Mouse (Mus musculus) urinary bladder, postnatal 36 days (tissue): ENCODE measurements at regions not wholly inside any gene's neighbourhood (a gene's known extent, or its start where the extent isn't known, plus 50 kb on each side); places are given as distances from the start of the nearest gene placed in this dataset.

Source experiments
- DNase-seq, 2 experiments: peaks; one replicate each; pipeline ENCODE4 v3.0.0; 2022; ENCODE audit warnings: low spot score in 2 of 2, mixed read lengths in 1 of 2

DNA sequence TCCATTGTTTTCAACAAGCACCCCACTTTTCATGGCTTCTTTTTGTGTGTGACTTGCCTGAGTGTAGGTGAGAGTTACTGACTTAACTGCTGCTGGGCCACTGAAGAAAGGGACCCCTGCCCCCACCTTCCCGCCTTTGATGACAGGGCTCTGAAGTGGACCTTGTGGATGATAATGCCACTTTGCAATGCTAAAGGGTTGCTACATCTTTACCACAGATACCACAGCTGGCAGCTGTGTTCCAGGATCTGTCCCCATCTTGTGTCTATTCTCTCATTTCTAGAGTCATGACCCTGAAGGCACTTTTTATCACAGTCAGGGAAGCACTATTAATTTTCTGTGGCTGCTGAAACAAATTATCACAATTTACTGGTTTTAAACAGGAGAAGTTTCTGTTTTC, 163.9 kb upstream of the Pik3r1 start:
- DNase-seq = no peak

DNA sequence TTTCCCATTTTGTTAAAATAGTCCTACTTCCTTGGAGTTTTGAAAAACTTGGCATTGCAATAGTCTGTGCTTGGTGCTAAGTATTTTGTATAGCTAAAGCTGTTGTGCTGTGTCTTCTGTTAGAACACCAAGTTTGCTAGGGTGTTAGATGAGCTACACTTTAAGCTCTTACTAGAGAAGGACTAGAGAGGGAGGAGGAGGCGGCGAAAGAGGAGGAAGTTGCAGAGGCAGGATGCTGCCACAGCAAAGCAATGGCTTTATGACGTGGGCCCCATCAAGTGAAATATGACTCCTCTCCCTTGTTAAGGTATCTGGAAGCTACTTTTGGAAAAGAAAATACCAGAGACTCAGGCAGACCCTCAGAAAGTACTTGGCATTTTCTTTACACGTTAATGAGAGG, 167.8 kb upstream of the Pik3r1 start:
- no peak for DNase-seq

DNA sequence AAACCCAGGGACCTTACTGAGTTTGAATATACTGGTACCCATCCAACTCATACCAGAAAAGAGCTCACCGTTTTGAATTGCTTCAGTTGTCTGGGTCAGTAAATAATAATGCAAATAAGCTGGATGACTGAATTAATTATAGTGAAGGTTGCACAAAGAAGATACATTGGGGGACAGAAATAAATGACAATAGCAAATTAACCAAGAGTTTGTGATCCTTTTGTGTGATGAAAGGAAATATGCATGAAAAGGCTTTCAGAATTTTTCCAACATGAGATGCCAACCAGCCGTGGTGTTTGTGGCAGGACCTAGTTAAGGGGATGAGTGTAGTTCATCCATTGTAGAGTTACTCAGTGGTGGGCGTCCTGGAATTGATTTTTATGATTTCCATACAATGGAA, 186.5 kb upstream of the Pik3r1 start:
- DNase-seq = no peak

DNA sequence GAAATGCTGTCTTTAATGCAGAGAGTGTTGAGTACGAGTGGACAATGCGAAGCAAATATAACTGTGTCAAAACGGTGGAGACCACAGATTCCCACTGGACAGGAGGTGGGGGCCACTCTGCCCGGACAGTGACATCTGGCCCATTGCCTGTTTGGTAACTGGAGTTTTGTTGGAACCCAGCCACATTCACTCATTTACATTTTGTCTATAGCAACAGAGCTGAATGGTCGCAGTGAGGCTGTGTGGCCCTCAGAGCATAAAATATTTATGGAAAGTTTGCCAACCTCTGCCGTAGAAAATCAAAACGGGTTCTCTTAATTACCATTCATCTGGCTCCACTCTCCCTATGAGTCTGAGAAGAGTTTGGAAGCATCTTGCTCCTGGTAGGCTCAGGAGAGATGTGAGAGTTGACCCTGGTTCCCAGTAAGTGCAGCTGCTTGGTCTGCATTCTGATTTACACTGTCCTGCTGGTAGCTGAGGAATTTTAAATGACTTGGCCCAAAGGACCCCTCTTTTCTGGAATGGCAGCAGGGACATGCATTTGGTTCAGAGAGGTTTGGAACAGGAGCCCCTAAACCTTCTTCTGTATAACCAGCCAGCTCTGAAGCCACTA, 187.9 kb upstream of the Pik3r1 start:
- DNase-seq = no peak

DNA sequence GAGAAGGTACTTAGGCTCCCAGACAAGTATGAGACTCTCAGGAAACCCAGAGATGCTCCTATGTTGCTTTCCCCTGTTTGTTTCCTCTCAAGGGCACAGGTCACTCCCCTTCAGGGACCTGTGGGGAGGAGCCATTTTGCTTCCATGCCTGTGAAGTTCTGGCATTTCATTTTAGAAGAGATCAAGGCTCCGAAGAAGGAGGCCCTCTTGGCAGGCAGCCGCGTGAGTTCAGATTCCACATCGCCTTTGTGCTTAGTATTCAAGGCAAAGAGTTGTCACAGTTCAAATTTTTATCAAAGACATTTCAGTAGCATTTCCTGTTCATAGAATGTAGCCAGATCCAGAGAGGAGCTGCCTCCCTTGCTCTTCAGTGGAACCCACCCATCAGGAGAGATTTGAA, 189.8 kb upstream of the Pik3r1 start:
- no peak for DNase-seq

DNA sequence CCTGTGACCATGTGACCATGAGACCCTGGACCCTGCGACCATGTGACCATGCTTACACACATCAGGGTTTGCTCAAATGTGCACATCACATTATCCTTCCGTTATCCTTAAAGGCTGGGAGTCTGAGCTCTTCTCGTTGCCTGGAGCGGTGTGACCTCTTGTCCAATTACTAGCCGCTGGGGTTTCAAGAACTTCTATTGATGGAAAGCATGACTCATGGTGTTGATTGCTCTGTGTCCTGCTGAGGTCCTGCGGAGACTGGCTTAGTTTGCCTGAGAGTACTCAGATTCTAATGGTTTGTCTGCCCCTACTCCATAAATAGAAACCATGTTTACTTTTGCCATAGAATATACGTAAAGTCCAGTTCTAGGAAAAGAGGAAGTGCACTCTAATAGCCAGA, 197.5 kb upstream of the Pik3r1 start:
- DNase-seq = no peak

DNA sequence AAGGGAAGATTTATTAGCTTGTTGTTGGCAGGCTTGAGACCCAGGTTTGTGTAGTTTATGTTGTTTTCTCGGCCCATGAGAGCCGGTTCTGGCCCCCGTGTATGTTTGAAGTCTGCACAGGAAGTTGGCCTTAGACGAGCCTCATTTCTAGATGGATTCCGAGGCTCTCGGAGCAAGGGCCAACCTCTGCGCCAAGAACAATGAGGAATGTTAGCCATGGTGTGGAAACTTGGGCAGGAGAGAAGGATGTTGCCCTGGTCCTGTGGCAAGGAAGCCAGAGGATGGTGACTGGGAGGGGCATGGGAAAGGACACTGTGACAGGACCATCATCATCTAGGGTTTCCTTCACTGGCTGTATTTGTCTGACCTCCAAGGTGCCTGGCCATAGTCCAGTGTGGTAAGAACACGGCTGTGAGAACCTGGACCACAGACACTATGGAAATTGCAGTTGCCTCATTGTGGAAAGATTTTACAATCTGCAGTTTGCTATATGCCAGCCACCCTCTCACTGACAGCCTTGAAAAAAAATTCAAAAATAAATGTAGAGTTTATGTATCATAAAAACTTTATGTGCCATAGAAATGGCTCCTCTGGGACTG, 198.9 kb upstream of the Pik3r1 start:
- no peak for DNase-seq

DNA sequence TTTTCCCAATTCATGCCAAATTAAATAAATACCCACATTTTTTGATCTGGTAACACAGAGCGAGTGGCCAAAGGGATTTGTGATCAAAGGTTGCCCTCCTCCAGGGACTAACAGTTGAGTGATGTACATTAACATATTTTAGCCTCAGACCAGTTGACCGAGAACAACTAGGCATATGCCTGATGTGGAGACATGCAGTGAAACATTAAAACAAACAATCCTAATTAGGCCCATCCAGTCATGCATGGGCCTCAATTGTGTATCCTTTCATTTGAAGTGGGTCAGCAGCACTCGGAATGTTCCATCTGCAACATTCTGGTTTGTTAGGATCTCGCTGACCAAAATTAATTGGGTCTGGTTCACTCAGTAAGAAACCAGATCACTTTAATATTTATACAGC, 199.4 kb upstream of the Pik3r1 start:
- DNase-seq = no peak

DNA sequence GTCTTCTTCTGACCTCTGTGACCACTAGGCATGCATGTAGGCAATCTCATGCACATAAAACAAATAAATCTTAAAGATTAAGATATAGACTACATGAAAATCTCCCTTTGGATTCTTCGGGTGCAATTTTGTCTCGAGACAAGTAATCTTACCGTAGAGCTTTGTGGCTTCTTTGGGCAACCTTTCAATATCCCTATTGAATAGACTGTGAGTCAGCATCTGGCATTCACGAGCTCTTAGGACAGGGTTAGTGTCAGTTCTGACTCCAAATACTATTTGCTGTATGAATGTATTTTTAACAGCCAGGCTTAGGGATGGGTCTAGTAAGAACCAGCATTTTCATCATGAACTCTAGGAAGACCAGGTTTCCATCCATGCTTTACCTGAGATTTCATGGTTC, 208.7 kb upstream of the Pik3r1 start:
- DNase-seq = no peak

DNA sequence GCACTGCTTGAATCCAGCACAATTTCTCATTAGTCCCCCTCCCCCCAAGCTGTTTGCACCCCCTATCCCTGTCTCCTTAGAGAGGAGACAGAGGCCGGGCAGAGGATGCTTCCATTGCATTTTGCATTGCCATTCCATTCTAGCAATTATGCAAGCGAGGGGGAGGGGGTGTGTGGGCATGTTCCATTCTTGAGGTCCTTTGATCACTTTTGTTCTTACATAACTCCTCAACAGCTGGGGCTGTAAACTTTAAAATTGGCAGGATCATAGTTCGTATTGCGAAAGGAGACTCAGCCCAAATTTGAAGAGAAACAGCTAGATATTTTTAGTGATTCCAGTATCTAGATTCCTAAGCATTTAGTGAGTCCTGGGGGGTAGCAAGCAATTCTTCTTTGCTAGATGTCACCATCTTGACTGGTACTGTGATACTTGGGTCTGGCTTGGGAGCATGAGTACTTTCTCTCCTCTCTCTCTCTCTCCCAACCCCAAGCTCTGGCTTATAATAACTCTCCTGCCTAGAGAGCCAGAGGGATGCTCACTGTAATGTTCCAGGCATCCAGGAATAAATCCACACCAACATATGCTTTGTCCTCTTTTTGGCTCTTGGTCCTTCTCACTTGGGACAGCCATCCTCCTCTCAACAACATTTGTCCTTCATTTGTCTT, 212.3 kb upstream of the Pik3r1 start:
- peak in 1 of 2 experiments; percentile 48 for DNase-seq

DNA sequence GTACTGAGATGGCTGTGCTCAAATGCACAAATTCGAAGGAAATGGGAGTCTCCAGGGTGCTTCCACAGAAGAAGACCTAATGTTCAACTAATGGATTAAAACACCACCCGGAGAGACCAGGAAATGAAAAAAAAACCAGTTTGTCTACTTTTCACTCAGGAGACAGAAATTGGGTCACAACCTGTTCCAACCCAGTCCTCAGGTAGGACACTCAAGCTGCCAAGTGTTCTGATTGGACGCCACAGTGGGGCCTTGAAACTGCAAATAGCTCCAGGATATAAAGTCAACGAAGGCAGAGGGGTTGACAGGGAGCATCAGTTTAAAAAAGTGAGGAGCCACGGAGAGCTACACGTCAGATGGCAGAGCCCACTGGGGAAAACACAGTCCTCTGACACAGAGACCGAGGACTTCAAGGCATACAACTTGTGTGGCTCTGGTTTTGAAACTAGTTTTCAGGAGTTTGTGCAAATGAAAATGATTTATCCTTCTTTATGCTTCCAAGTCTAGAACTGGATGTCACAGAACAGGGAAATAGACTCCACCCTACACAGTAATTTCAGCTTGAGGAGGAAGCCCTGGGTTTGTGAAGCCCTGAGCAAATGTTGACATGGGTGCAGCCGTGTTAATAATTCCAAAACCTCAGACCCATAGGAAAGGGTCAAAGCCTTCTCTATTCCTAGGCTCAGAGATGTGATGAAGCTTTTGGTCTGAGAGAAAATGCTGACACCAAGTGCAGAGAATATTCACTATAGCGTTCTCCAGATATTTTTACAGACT, 220.8 kb upstream of the Pik3r1 start:
- DNase-seq = no peak

DNA sequence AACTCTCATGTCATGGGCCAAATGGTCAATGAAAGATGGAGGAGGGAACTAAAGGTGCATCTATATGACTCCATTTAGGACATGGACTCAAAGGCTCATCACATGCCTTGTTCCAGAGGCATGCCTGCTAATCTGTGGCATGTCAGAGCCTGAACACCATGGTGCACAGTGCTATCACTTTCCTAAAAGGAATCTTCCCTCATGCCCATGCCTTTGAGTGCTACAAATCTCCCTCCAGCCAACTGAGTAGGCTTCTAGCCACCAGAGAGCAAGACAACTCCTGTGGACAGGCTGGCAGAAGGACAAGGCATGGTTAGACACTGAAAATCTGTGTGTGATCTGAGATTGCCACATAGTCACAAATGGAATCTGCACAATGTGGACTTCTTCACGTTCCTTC, 223.7 kb upstream of the Pik3r1 start:
- no peak for DNase-seq

DNA sequence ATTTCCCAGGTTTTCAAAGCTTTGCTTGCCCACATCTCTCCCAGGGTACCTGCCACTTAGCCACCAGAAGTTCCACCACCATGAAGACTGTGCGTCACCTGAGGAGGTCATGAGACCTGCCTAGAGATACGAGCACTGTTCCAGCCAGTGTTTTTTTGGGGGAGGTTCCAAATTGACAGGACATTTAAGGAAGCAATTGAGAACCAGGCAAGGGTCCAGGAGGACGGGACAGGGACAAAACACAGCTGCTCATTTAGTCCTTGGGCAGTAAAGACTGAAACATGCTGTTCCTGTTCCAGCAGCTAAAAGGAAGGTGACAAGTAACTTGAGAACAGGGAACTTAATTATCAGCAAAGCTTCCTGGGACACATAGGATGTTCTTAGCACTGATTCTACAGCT, 226.8 kb upstream of the Pik3r1 start:
- no peak for DNase-seq

DNA sequence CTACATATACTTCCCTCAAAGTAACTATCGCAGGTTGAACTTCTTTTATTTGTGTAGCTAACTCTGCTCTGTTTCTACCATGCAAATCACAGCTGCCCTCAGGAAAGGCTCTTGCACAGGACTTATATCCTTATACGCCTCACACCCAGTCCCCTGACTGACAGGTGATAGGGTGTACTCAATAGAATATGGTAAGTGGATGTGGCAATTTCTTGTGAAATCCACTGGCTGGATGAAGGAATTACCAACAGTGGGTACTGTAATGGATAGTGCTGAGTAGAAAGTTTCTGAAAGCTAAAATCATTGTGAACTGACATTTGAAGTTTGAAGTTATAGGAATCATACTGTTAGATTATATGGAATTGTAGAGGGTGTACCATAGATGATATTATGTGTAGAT, 227.5 kb upstream of the Pik3r1 start:
- DNase-seq = no peak

DNA sequence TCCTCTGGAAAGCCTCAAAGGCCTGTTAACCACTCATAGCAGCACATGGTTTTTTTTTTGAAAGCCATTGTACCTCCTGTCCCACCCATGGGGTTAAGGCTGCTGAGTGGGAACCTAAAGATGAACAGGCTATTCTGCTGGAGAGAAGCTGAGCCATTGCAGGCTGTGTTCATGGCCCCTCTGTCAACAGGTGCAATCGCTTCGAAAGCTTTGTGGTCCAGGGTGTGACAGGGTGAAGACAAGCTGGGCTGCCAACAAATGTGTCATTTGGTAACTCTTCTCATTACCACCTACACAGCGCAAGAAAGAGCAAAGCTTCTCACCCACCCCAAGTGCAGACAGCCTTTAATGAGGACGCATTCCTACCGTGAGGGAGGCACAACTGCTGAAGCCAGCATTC, 228.1 kb upstream of the Pik3r1 start:
- DNase-seq = no peak

DNA sequence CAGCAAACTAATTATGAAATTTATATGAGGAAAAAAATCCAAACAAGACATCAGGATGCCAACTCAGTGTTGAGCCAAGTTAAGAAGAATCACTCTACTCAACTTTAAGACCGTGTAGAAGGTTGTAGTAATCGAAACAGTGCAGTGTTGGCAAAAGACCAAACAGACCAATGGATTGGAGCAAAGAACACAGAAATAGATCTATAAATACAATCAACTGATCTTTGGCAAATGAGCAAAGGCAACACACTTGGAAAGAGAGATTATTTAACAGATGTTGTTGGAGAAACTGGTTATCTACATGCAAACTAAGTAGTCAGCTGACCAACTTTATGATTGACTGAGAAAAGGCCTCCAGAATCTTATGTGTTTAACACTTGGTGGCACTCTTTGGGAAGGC, 229.4 kb upstream of the Pik3r1 start:
- no peak for DNase-seq

DNA sequence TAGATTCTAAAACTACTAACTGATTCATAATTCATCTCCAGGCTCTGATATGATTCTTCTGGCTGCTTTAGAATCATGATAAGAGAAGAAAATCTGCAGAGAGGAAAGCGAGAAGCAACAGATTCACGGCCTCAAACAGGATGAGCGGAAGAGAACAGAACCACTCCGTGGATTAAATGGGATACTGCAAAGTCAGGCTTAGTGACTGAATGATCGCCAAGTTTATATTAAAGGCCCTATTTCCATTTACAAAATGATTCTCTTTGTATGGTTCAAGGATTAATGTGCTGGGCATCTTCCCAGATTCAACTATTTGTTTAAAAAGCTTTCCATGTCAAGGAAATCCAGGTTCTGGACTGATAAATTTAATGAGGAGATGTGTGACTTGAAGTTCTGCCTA, 238.5 kb upstream of the Pik3r1 start:
- no peak for DNase-seq

DNA sequence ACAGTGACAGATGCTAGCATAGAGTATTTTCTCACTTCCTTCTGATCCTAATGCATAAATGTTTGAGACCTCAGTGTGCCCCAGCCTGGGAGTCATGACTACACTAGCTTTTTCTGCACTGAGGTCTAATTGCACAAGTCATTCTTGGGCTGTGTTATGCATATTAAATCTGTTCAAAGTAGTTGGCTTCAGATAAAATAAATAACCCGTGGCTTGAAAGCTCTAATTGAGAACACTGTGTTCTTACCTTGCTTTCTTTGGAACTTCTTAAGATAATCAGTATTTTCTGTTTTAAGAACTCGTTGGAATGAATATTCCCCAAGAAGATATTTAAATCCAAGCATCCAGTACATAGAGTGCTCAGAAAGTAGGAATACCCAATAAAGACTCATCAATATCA, 243.9 kb upstream of the Pik3r1 start:
- no peak for DNase-seq

DNA sequence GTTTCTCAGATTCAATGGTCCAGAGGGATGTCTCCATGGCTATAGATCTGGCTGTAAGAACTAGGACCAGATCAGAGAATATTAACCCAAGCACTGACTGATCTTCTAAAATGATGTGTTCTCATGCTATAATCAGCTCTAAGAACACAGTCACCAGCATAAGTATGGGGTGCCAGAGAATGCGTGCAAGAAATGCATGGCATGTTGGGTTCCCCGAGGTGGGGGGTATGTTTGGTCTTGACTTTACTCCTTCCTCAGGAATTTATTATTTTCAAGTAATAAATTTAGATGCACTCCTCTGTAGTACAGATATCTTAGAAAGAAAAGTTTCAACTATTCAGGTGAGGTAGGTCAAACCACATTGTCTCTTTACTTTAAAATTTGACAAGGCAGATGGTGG, 246.5 kb upstream of the Pik3r1 start:
- DNase-seq = no peak

DNA sequence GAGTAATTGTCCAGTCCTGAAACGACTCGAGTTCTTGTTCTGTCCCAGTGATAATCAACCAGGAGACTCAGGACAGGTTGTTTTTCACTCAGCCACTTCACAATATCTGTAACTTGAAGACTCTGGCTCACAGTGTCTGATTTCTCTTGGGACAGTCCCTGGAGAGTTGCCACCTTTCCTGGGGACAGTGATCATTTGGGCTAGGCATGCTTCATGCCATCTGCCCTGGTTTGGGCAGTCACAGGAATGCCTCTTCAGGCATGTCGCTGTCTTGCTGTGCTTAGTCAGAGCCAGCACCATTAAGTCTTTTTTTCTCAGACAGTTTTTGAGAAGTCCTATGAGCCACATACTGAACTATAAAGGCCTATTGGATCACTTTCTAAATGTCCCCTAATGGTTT, 246.9 kb upstream of the Pik3r1 start:
- DNase-seq = no peak

DNA sequence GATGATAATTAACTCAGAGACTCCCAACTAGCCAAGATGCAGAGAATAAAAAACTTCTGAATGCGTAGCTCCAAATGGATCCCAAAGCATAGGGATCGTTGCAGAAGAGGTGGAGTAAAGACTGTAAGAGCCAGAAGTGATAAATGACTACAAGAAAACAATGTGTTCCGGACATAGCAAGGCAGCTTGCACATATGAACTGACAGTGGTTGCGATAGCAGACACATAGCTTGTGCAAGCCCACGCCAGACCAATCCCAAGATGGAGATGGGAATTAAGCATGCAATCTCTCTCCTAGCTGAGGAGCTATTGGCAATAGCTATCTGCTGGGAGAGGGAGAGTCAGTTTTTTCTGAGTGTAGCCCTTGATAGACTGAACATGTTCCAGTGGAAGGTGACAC, 248.5 kb upstream of the Pik3r1 start:
- DNase-seq = no peak

DNA sequence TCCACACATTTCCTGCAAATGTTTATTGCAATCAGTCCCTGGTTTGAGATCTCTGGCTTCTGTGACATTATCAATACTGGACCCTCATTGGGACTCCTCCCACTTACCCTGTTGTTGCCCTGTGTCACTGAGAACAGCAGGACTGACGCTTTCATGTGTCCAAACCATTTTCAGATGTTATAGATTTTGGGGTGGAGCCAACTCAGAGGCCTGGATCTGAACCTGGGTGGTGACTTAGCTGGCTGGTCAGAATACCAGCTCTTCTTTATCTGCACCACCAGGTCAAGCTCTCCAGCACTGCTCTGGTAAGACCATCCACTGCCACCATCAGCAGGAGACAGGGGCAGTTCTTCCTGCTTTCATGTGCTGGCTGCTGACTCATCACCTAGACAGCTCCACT, 254.3 kb upstream of the Pik3r1 start:
- DNase-seq = no peak

DNA sequence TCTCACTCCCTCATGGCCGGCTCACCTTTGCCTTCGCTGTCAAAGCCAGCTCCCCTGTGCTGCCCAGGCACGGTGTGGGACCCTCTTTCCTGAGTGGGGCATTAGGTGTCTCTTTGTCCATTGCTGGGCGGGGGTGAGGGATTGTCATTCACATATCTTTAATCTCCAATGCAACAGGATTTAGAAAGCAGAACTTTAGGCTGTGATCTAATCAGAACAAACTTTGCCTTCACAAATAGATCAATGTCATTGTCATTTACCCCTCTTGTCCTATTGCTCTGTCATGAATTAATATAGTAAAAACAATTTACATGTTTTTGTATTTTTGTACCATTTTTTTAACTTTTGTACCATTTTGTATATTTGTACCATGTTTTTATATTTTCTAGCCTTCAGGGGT, 254.7 kb upstream of the Pik3r1 start:
- DNase-seq = no peak
